Mouse (Mus musculus) CH12.LX (cell line): ENCODE measurements around the gene Tlr9. TPM values are rescaled to one million over a fixed set of nuclear protein-coding genes. Genes with fewer than 3 reads are reported as not detected.
A peak's percentile ranks its signal among the peaks of the same experiment; 100 is the strongest.

Source experiments
- DNase-seq: peaks from one replicate; pipeline ENCODE4 v3.0.0-alpha.2; 2013; ENCODE audit errors: extremely low read depth
- H3K27ac ChIP-seq: 2 replicates; pipeline ENCODE4 v1.5.1; 2012; ENCODE audit warnings: low read depth, mild to moderate bottlenecking, control low read depth, moderate library complexity; ENCODE audit not compliant: insufficient read depth
- H3K27me3 ChIP-seq: replicated peaks from 2 replicates; pipeline ENCODE3; 2012; ENCODE audit warnings: inconsistent platforms
- H3K36me3 ChIP-seq, 2 experiments: replicated peaks in 1 of 2; 2 replicates each; pipeline versions ENCODE3 to v1.6.1; 2012; ENCODE audit warnings: inconsistent platforms in 1 of 2, low read length in 1 of 2, mild to moderate bottlenecking in 1 of 2, mixed read lengths in 1 of 2, moderate library complexity in 1 of 2; ENCODE audit not compliant: control insufficient read depth in 1 of 2, insufficient read depth in 1 of 2
- H3K4me1 ChIP-seq, 2 experiments: 2 replicates each; pipeline ENCODE4 v1.6.1; 2012; ENCODE audit warnings: inconsistent platforms in 1 of 2, moderate library complexity in 1 of 2; ENCODE audit not compliant: insufficient read depth in 2 of 2, control insufficient read depth in 1 of 2
- H3K4me2 ChIP-seq: 2 replicates; pipeline ENCODE4 v1.6.1; 2012; ENCODE audit warnings: low read depth, mild to moderate bottlenecking, control low read depth; ENCODE audit not compliant: poor library complexity, insufficient read depth, severe bottlenecking
- H3K4me3 ChIP-seq, 3 experiments: fragments of 150-350 bp in 1 of 3; sonication (generic) in 1 of 3; replicated peaks in 1 of 3; 2 replicates each; pipeline versions ENCODE3 to v1.5.1; 2011 to 2012; ENCODE audit warnings: low read depth in 2 of 3, low read length in 2 of 3, mild to moderate bottlenecking in 2 of 3, moderate library complexity in 2 of 3, control low read depth in 1 of 3, improper control_type of control experiment in 1 of 3, inconsistent platforms in 1 of 3, mixed read lengths in 1 of 3; ENCODE audit not compliant: poor library complexity in 1 of 3
- H3K79me2 ChIP-seq: replicated peaks from 2 replicates; pipeline ENCODE4 v1.6.1; 2012; ENCODE audit warnings: mild to moderate bottlenecking, moderate library complexity; ENCODE audit not compliant: control insufficient read depth, poor library complexity, insufficient read depth, severe bottlenecking; ENCODE audit errors: extremely low read depth
- H3K9ac ChIP-seq: 2 replicates; pipeline ENCODE4 v1.6.1; 2012; ENCODE audit warnings: low read depth, mild to moderate bottlenecking, control low read depth, moderate library complexity; ENCODE audit not compliant: insufficient read depth
- H3K9me3 ChIP-seq: replicated peaks from 2 replicates; pipeline ENCODE3; 2012; ENCODE audit warnings: low read length, inconsistent platforms, mixed read lengths
- CHD2 ChIP-seq: IDR thresholded peaks from 2 replicates; pipeline ENCODE4 v1.6.1; 2011; ENCODE audit warnings: low read length, improper control_type of control experiment
- CTCF ChIP-seq, 2 experiments: IDR thresholded peaks in 1 of 2; conservative IDR thresholded peaks in 1 of 2; 2 replicates each; pipeline ENCODE4 v1.5.1; 2011 to 2012; ENCODE audit warnings: low read depth in 2 of 2, low read length in 2 of 2, improper control_type of control experiment in 1 of 2, inconsistent platforms in 1 of 2, mild to moderate bottlenecking in 1 of 2, moderate library complexity in 1 of 2
- HCFC1 ChIP-seq: IDR thresholded peaks from 2 replicates; pipeline ENCODE4 v1.6.1; 2012; ENCODE audit warnings: low read depth, mild to moderate bottlenecking, inconsistent platforms, low read length, improper control_type of control experiment
- JUN ChIP-seq: IDR thresholded peaks from 2 replicates; pipeline ENCODE4 v1.6.1; 2011; ENCODE audit warnings: low read depth, mild to moderate bottlenecking, low read length, improper control_type of control experiment, moderate library complexity; ENCODE audit not compliant: insufficient read depth
- MAFK ChIP-seq: IDR thresholded peaks from 2 replicates; pipeline ENCODE4 v1.6.1; 2011; ENCODE audit warnings: low read length, improper control_type of control experiment; ENCODE audit not compliant: insufficient replicate concordance
- MAZ ChIP-seq: IDR thresholded peaks from 2 replicates; pipeline ENCODE4 v1.6.1; 2012; ENCODE audit warnings: low read depth, mild to moderate bottlenecking, inconsistent platforms, low read length, improper control_type of control experiment, moderate library complexity
- MEF2A ChIP-seq: IDR thresholded peaks from 2 replicates; pipeline ENCODE4 v1.6.1; 2014; ENCODE audit warnings: low read depth, mild to moderate bottlenecking, inconsistent platforms, low read length, improper control_type of control experiment, borderline replicate concordance
- MYC ChIP-seq: IDR thresholded peaks from 2 replicates; pipeline ENCODE4 v1.6.1; 2011; ENCODE audit warnings: low read depth, mild to moderate bottlenecking, improper control_type of control experiment, low read length
- NRF1 ChIP-seq: IDR thresholded peaks from 2 replicates; pipeline ENCODE4 v1.6.1; 2014; ENCODE audit warnings: low read depth, mild to moderate bottlenecking, inconsistent platforms, low read length, improper control_type of control experiment, moderate library complexity
- PAX5 ChIP-seq: IDR thresholded peaks from 2 replicates; pipeline ENCODE4 v1.6.1; 2012; ENCODE audit warnings: low read length, inconsistent platforms, mixed read lengths
- POLR2AphosphoS2 ChIP-seq: IDR thresholded peaks from 2 replicates; pipeline ENCODE4 v1.6.1; 2011; ENCODE audit warnings: low read depth, low read length, improper control_type of control experiment
- RAD21 ChIP-seq: IDR thresholded peaks from 2 replicates; pipeline ENCODE4 v1.6.1; 2011; ENCODE audit warnings: low read depth, mild to moderate bottlenecking, low read length, improper control_type of control experiment, moderate library complexity
- SIN3A ChIP-seq: IDR thresholded peaks from 2 replicates; pipeline ENCODE4 v1.6.1; 2012; ENCODE audit warnings: low read length, improper control_type of control experiment, inconsistent platforms
- SMC3 ChIP-seq: IDR thresholded peaks from 2 replicates; pipeline ENCODE4 v1.6.1; 2011; ENCODE audit warnings: low read depth, low read length, improper control_type of control experiment
- USF1 ChIP-seq: IDR thresholded peaks from 2 replicates; pipeline ENCODE4 v1.6.1; 2014; ENCODE audit warnings: low read depth, mild to moderate bottlenecking, inconsistent platforms, low read length, improper control_type of control experiment
- ZC3H11A ChIP-seq: IDR thresholded peaks from 2 replicates; pipeline ENCODE4 v1.6.1; 2012; ENCODE audit warnings: low read depth, mild to moderate bottlenecking, inconsistent platforms, low read length, improper control_type of control experiment
- ZKSCAN1 ChIP-seq: IDR thresholded peaks from 2 replicates; pipeline ENCODE4 v1.6.1; 2012; ENCODE audit warnings: low read depth, inconsistent platforms, low read length, improper control_type of control experiment, borderline replicate concordance
- ZNF384 ChIP-seq: IDR thresholded peaks from 2 replicates; pipeline ENCODE4 v1.6.1; 2012; ENCODE audit warnings: low read depth, low read length, improper control_type of control experiment, inconsistent platforms
- dilution Hi-C: fragments of 300-500 bp; cut with MboI; formaldehyde crosslinking; loops from 2 replicates; pipeline ENCODE4 v1.14.3; 2020; ENCODE audit warnings: low sequenced_read_pairs; ENCODE audit not compliant: extremely low pct_unique_long_range_greater_than_20kb, extremely low pct_ligation_motif_present
- in situ Hi-C: fragments of 300-500 bp; cut with MboI; formaldehyde crosslinking; loops from 3 replicates; pipeline ENCODE4 v1.14.3; 2019; ENCODE audit warnings: low sequenced_read_pairs, low pct_ligation_motif_present, low pct_unique_long_range_greater_than_20kb, mixed read lengths
- polyA plus RNA-seq: library from polyadenylated mRNA; unstranded; fragments of >175 nt; gene quantifications from 2 replicates; pipeline ENCODE4 v1.2.1, GENCODE M21; 2012; ENCODE audit warnings: low read depth; ENCODE audit not compliant: insufficient read length
- total RNA-seq, 2 experiments: library from RNA; depleted of rRNA; stranded (reverse); fragments of 300-350 nt in 1 of 2; fragments of >200 nt in 1 of 2; gene quantifications; 2 replicates each; pipeline ENCODE4 v1.2.3; 2012 to 2014

Tlr9 gene
- total and polyA plus RNA-seq, 3 experiments = 1.0 to 12.5 (median 1.4) TPM

- peak; percentile 89 for TF ChIP-seq RAD21
- TF ChIP-seq PAX5 = no peak
- TF ChIP-seq CHD2 = peak; percentile 51
- TF ChIP-seq SIN3A = peak; percentile 91
- TF ChIP-seq HCFC1 = peak; percentile 72
- no peak for TF ChIP-seq ZKSCAN1
- no peak; the same call in 1 of the 2 replicates for TF ChIP-seq MAFK
- TF ChIP-seq CTCF (conservative IDR thresholded peaks at IDR 0.05 in 1 of 2, IDR thresholded peaks at IDR 0.05 in 1 of 2; ENCODE audit: low read depth in 2 of 2, low read length in 2 of 2) = peak; percentile 94 to 100
- peak; percentile 66; the same call in 1 of the 2 replicates for TF ChIP-seq MYC
- peak; percentile 76; the same call in 1 of the 2 replicates for TF ChIP-seq MEF2A
- TF ChIP-seq MAZ = 0 out of 2 replicates have a peak, but pooled peaks have one; percentile 34
- TF ChIP-seq USF1 = peak; percentile 27
Observed at GRCm38 (mm10) chr9:106211680-106212593, 10.5 kb upstream of the Tlr9 start (continued).

DNA sequence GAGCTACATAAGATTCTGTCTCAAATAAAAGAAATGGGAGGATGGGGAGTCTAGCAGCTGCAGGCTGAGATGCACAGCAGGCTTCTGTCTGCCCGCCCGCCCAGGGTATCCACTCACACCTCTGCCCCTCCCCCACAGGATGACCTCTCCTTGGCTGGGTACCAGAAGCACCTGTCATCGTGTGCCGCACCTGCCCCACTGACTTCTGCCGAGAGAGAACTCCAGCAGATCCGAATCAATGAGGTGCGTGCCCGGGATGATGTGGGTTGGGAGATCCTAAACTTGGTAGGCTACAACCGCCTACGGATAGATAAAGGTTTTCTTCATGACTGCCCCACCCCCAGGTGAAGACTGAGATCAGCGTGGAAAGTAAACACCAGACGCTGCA is 9.8 kb upstream of the Tlr9 start:
- dilution Hi-C loops (no loop called here), in situ Hi-C loops (loop anchor here (5.0 kb wide), 1 partner anchor 55 kb away; the partner anchor contains the start of gene Glyctk)
- DNase-seq = no peak

DNA sequence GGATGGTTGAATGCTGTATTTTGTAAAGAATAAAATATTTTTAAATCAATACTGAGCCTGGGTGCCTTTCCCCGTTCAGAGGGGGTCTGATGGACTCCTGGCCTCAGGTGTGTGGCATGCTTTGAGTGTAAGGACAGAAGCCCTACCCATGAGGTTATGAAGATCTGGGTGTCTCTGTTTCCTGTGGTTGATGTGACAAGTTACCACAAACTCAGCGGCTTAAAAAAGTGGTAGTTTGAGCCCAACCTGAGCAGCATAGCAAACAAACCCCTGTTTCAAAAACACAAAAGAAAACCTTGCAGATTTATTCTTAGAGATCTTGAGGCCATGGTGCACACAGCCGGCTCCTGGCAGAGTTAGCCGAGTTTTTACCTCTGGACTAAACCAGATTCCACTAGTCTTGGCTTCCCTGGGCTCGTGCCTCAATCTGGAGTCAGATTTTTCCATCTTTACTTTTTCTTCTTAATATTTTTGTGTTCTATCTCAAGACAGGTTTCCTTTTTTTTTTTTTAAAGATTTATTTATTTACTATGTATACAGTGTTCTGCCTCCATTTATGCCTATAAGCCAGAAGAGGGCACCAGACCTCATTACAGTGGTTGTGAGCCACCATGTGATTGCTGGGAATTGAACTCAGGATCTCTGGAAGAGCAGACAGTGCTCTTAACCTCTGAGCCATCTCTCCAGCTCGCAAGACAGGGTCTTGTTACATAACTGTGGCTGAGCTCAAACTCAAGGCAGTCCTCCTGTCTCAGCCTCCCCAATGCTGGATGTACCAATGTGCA is 6.9 kb upstream of the Tlr9 start:
- dilution Hi-C loops = no loop called here
- no peak for DNase-seq
- H3K4me1 ChIP-seq = peaks cover 18 to 64% of the 10 kb centered on the region in 2 experiments

More for the DNA sequence above, 9.8 kb upstream of the Tlr9 start:
- peak overlapping the region; percentile 58 to 66 (median 66) for H3K4me3 ChIP-seq
- H3K36me3 ChIP-seq = peaks cover 23 to 71% of the 10 kb centered on the region in 2 experiments
- H3K27ac ChIP-seq = no peak overlapping the region
- peak overlapping the region; percentile 53 for H3K4me2 ChIP-seq
- H3K27me3 ChIP-seq = no peaks in the 10 kb centered on the region
- TF ChIP-seq MAFK = no peak
- TF ChIP-seq CHD2 = peak; percentile 43; the same call in 1 of the 2 replicates
- H3K9ac ChIP-seq = peak overlapping the region; percentile 41; the same call in 1 of the 2 replicates
- H3K79me2 ChIP-seq = no peaks in the 10 kb centered on the region
- H3K4me1 ChIP-seq = peaks cover 12 to 54% of the 10 kb centered on the region in 2 experiments
- H3K9me3 ChIP-seq = no peaks in the 10 kb centered on the region

More for the DNA sequence above, 6.9 kb upstream of the Tlr9 start:
- Histone ChIP-seq H3K79me2 (no peaks in the 10 kb centered on the region), H3K9me3 (peaks cover 13% of the 10 kb centered on the region), H3K27ac (no peak overlapping the region), H3K36me3 (peaks cover 17 to 53% of the 10 kb centered on the region in 2 experiments), H3K4me3 (no peak overlapping the region), H3K27me3 (no peaks in the 10 kb centered on the region), H3K4me2 (no peak overlapping the region), H3K9ac (no peak overlapping the region)
- TF ChIP-seq MYC = peak; percentile 73; the same call in 1 of the 2 replicates
- no peak for TF ChIP-seq NRF1
- no peak for TF ChIP-seq POLR2AphosphoS2
- TF ChIP-seq CTCF (conservative IDR thresholded peaks at IDR 0.05 in 1 of 2, IDR thresholded peaks at IDR 0.05 in 1 of 2; ENCODE audit: low read depth in 2 of 2, low read length in 2 of 2) = peak in 1 of 2 experiments; percentile 61; a peak in 2 of 4 replicates
- TF ChIP-seq MAZ = no peak
- TF ChIP-seq RAD21 = peak; percentile 55
- peak; percentile 31; the same call in 1 of the 2 replicates for TF ChIP-seq ZC3H11A
- no peak for TF ChIP-seq JUN
- peak; percentile 61 for TF ChIP-seq ZNF384
- TF ChIP-seq SMC3 = peak; percentile 72
- in situ Hi-C loops = loop anchor here (5.0 kb wide), 1 partner anchor 67 kb away; the partner anchor contains the start of gene Poc1a
